ENCODE assay signal across 11 mouse cellular contexts in the genomic region with DNA sequence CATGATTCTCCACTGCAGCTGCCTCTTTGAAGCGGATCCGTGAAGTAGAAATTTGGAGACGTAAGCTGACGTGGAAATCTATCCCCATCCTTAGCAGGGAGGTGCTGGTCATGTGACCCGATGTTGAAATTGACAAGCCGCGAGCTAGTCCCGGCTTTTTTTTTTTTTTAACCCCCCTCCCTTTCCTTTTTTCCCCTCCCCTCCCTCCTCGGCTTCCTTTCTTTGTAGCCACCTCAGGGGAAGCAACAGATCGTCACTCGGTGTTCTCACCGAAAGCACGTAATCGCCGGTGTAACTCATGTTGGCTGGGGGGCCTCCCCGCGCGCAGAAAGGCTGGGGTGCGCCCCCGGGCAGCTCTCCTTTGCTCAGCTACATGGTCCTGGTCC. TPM values are rescaled to one million over a fixed set of nuclear protein-coding genes. Genes with fewer than 3 reads are reported as not detected.
DNase-seq lines count a peak whose midpoint lies in the region; ATAC-seq lines count a peak whose summit lies in the region.
"Had no signal": no experiment of that assay in that cellular context is flagged by ENCODE, and none has a peak within 500 bp of the region (broad histone marks: within the 10 kb centered on the region; RNA-seq: fewer than 3 reads in every experiment).

A gene (minus strand): TSS at position 54 of the 386 bp plus-strand sequence.

- no peak within 1 kb of the TSS for H3K4me2 ChIP-seq in midbrain, embryonic 11.5 days
- H3K4me2 ChIP-seq in midbrain, embryonic 13.5 days (replicated peaks), result no peak within 1 kb of the TSS
- H3K4me2 ChIP-seq: forebrain, embryonic 15.5 days had no signal

- no peak within 1 kb of the TSS for H3K9ac ChIP-seq in midbrain, embryonic 11.5 days (ENCODE audit: low read length)
- H3K9ac ChIP-seq in midbrain, embryonic 13.5 days (replicated peaks), result no peak within 1 kb of the TSS
- H3K9ac ChIP-seq: forebrain, embryonic 15.5 days had no signal

- H3K27ac ChIP-seq in midbrain, embryonic 11.5 days (ENCODE audit: low read depth, low read length), result no peak within 1 kb of the TSS
- H3K27ac ChIP-seq in midbrain, embryonic 13.5 days, result no peak within 1 kb of the TSS
- H3K27ac ChIP-seq: forebrain, embryonic 15.5 days had no signal

- H3K9me3 ChIP-seq in midbrain, embryonic 11.5 days (ENCODE audit: control insufficient read depth, low read length), result no peaks in the 10 kb centered on the region
- H3K9me3 ChIP-seq in midbrain, embryonic 13.5 days, result no peaks in the 10 kb centered on the region
- H3K9me3 ChIP-seq: forebrain, embryonic 15.5 days had no signal

- peaks cover 99% of the 10 kb centered on the region for H3K27me3 ChIP-seq in midbrain, embryonic 11.5 days (ENCODE audit: control insufficient read depth, insufficient read depth, low read length)
- peaks cover 100% of the 10 kb centered on the region for H3K27me3 ChIP-seq in midbrain, embryonic 13.5 days

- under 1% methylated on average over 20 of the region's 20 CpGs for WGBS in midbrain, embryonic 11.5 days
- under 1% methylated on average over 20 of the region's 20 CpGs for WGBS in midbrain, embryonic 13.5 days

- H3K4me3 ChIP-seq in midbrain, embryonic 11.5 days (ENCODE audit: low read depth, low read length), result no peak within 1 kb of the TSS
- no peak within 1 kb of the TSS for H3K4me3 ChIP-seq in midbrain, embryonic 13.5 days (replicated peaks)
- H3K4me3 ChIP-seq: forebrain, embryonic 15.5 days had no signal

- no peaks in the 10 kb centered on the region for H3K4me1 ChIP-seq in midbrain, embryonic 11.5 days (ENCODE audit: control insufficient read depth, insufficient read depth, low read length)
- no peaks in the 10 kb centered on the region; the same call in 1 of the 2 replicates for H3K4me1 ChIP-seq in midbrain, embryonic 13.5 days (replicated peaks)
- H3K4me1 ChIP-seq: forebrain, embryonic 15.5 days had no signal

- intact Hi-C loops in gastrocnemius, postnatal 14 days (cut with DNase I; ENCODE audit: low total_unique reads), result no loop called here

- H3K36me3 ChIP-seq in midbrain, embryonic 11.5 days (ENCODE audit: control insufficient read depth, insufficient read depth, low read length), result no peaks in the 10 kb centered on the region
- no peaks in the 10 kb centered on the region for H3K36me3 ChIP-seq in midbrain, embryonic 13.5 days
- H3K36me3 ChIP-seq: forebrain, embryonic 15.5 days had no signal

- no peak for ATAC-seq in midbrain, embryonic 11.5 days (ENCODE audit: low FRiP score)
- ATAC-seq in midbrain, embryonic 13.5 days, result no peak
- ATAC-seq: forebrain, embryonic 15.5 days had no signal

- peak; percentile 17 for DNase-seq in gastrocnemius, postnatal 10 days
- DNase-seq in gastrocnemius, postnatal 14 days, result no peak
- peak; percentile 93 for DNase-seq in midbrain, embryonic 11.5 days (ENCODE audit: low spot score, missing footprints)
- peak; percentile 62 to 73 for DNase-seq in kidney, postnatal 25 days
- peak; percentile 21 for DNase-seq in urinary bladder, postnatal 10 days (ENCODE audit: low spot score)
- DNase-seq in adrenal gland, adult (ENCODE audit: inconsistent age in 2 of 2, low spot score in 1 of 2), result no peak
- no peak for DNase-seq in layer of hippocampus, postnatal 14 days (ENCODE audit: low spot score in 2 of 2)
- DNase-seq: cerebellum, adult 9-10 months; lung, postnatal 10 days had no signal

RNA-seq across cellular contexts. Expression of the gene that starts here (rescaled TPM):
- 1 to 10 TPM; 4.4 to 5.6 TPM for total RNA-seq in gastrocnemius, postnatal 10 days (2021)
- 1 to 10 TPM; 1.5 to 4.0 TPM for total RNA-seq in gastrocnemius, postnatal 14 days (2021)
- not detected in 2 replicates for polyA plus RNA-seq in midbrain, embryonic 11.5 days (2014; fragmentation: Nextera tagmentation; extraction: Ambion mirVana)
- polyA plus RNA-seq in midbrain, embryonic 13.5 days (2015; fragmentation: Nextera tagmentation; extraction: Ambion mirVana), result not detected in 2 replicates
- total RNA-seq in layer of hippocampus, postnatal 14 days (2021), result not detected
- polyA plus RNA-seq: forebrain, embryonic 15.5 days had no signal

Comparison
In these comparisons a context has a peak if more than half of its experiments do, and no peak if none do; other contexts are left out.
1. DNase-seq: peak in gastrocnemius, postnatal 10 days (single experiment), kidney, postnatal 25 days (2 of 2) and urinary bladder, postnatal 10 days (single experiment); none in gastrocnemius, postnatal 14 days (single experiment), adrenal gland, adult (0 of 2) and layer of hippocampus, postnatal 14 days (0 of 2).
2. Peak in DNase-seq in midbrain, embryonic 11.5 days; RNA of the gene not detected or under 1 TPM.